Mouse (Mus musculus) testis, adult 2 months (tissue): Measurements from ENCODE around the gene Fam117a.

Source experiments
- CTCF ChIP-seq: fragments of 200-500 bp; IDR thresholded peaks from 2 replicates; pipeline ENCODE4 v1.5.1; 2012; ENCODE audit warnings: low read depth, mild to moderate bottlenecking, inconsistent platforms, low read length, moderate library complexity; ENCODE audit not compliant: control insufficient read depth, insufficient read depth, insufficient replicate concordance
- POLR2A ChIP-seq: fragments of 200-500 bp; IDR thresholded peaks from 2 replicates; pipeline ENCODE4 v1.6.1; 2012; ENCODE audit warnings: low read depth, mild to moderate bottlenecking, inconsistent platforms, low read length, moderate library complexity; ENCODE audit not compliant: control insufficient read depth

GRCm38 (mm10) chr11:95356039-95356438, 19.2 kb downstream of the Fam117a start:
- no peak for TF ChIP-seq CTCF
- TF ChIP-seq POLR2A: no peak
